Mouse (Mus musculus) left cerebral cortex, adult 11 months (tissue): ENCODE data around the gene Dop1a.

Experiments
- DNase-seq: peaks from one replicate; pipeline ENCODE4 v3.0.0; 2022; ENCODE audit warnings: low spot score

Gene Dop1a

DNA sequence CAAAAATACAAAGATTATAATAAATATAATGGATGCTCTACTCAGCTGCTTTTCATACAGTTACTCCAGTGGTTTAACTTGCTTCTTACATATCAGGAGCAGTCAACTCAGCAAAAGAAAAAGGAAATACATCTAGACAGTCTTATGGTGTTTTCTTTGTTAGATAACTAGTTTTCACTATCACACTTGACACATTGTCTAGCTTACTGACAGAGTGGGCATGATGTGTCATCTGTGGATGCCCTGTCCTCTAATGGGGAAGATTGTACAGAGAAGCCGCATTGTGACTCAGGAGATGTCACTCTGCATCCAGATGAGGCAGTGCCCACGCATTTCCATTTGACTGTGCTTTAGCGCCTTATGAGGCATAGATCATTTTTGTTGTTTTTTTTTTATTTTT is 32.1 kb downstream of the Dop1a start:
- DNase-seq, result no peak

- DNase-seq, result no peak
These were observed 40.5 kb downstream of the Dop1a start for GRCm38 (mm10) chr9:86507437-86507836.

- no peak for DNase-seq
These were observed 46.8 kb downstream of the Dop1a start for GRCm38 (mm10) chr9:86513733-86514132.

- no peak for DNase-seq
These were observed 47.4 kb downstream of the Dop1a start for GRCm38 (mm10) chr9:86514390-86514789.

GRCm38 (mm10) chr9:86514798-86515197 is 47.8 kb downstream of the Dop1a start:
- DNase-seq, result no peak

- DNase-seq, result no peak
These were observed 55.4 kb downstream of the Dop1a start for GRCm38 (mm10) chr9:86522335-86522734.

DNA sequence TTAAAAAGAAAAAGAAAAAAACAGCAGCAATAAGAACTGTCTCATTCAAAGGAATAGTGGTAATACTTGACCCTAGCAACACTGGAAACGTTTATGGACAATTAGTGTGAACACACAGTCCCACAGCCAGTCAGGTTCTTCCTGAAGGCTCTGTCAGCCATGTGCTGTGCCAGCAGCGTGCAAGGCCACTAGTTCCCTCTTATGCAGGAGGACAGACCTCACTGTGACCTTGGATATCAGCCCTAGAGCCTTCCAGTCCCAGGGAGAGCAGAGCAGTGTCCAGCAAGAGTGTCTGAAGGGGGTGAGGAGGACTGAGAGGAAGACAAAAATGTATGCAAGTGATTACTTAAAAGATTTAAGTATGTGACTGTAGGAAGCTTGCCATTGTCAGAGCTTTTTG is 58.6 kb downstream of the Dop1a start:
- DNase-seq, result no peak

GRCm38 (mm10) chr9:86534071-86534470 is 67.1 kb downstream of the Dop1a start:
- no peak for DNase-seq

DNA sequence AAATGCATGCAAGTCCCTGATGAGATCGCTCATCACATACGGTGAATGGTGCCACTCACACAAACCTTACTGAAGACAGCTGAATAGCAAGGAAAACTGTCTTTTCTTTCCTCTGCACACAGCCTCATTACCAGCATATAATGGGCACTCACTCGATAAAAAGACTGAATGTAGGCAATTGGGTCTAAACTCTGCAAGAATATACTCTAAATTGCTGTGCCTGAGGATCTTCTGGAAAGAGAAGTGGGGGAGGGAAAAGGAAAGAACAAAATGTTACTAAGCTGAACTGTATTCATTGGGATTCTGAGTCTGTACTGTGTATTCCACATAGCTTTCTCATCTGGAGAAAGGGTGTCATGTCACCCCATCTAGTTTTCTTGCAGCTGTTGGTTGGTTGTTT is 76.5 kb downstream of the Dop1a start:
- no peak for DNase-seq

GRCm38 (mm10) chr9:86544559-86544958 is 77.6 kb downstream of the Dop1a start:
- no peak for DNase-seq

- DNase-seq, result no peak
These were observed 82.7 kb downstream of the Dop1a start for GRCm38 (mm10) chr9:86549637-86550162.

DNA sequence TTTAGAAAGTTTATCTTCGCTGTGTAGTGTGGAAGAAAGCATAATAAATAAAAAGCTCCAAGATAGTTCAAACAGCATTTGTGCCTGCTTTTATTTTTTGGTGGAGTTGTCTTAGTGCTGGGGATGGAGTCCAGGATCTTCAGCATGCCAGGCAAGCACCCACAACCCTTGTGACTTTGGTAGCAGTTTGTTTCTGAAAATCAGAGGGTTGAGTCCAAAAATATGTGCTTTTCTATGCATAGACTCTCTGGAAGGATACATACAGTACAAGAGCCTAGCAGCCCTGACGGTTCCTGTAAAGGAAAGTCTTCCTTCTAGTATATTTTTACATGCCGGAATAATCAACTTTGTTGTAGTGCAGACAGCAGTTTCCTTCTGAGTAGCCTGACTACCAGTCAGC is 83.8 kb downstream of the Dop1a start:
- no peak for DNase-seq

DNA sequence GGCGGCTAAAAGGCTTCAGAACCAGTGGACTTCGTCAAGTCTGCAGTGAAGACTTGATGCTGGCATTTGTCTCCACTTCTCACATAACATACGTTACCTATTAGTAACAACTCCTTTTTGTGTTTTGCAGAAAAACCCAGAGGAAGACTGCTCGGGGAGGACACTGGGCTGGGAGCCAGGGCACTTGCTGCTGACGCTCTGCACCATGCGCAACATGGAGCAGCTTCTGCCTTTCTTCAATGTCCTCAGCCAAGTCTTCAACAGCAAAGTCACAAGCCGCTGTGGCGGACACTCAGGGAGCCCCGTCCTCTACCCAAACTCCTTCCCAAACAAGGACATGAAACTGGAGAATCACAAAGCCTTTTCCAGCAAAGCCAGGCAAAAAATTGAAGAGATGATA is 86.9 kb downstream of the Dop1a start:
- DNase-seq, result no peak

DNA sequence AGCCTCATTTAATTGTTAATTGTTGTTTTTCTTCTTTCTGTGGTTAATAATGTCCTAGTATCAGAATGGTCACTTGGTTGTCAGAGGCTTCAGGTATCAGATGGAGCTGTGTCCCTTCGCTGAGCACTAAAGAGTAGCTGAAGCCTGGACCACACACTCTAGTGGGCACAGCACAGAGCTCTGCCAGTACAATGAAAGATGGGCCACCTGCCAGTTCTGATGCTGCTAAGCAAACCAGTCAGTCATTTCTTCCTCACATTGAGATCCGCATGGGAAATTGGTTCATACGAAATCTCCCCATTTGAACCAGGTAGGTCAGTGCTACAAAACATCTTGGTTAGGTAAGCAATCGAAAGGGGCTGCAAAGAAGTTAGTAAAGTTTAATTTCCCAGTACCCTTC is 87.7 kb downstream of the Dop1a start:
- no peak for DNase-seq

- DNase-seq, result no peak
These were observed 93.6 kb downstream of the Dop1a start for GRCm38 (mm10) chr9:86560543-86560942.

- no peak for DNase-seq
These were observed 102.5 kb downstream of the Dop1a start for GRCm38 (mm10) chr9:86569314-86569910.

GRCm38 (mm10) chr9:86570261-86570890 is 103.4 kb downstream of the Dop1a start:
- no peak for DNase-seq

DNA sequence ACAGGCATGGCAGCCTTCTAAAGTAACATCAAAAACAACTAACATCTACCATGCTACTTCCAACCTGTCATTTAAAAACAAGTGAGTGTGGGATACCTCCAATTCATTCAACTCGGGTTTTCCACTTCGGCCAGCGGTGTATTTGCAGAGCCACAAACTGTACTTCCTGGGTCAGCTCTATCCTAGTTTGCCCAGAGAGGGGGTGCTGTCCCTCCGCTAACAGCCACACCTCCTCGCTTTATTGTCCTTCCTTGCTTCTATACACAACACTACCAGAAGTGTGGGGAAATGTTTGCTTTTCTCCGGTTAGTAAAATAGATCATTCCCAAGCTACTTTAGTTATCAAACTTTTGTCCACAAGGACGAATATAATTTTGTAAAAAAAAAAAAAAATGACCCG is 104.0 kb downstream of the Dop1a start:
- no peak for DNase-seq

DNA sequence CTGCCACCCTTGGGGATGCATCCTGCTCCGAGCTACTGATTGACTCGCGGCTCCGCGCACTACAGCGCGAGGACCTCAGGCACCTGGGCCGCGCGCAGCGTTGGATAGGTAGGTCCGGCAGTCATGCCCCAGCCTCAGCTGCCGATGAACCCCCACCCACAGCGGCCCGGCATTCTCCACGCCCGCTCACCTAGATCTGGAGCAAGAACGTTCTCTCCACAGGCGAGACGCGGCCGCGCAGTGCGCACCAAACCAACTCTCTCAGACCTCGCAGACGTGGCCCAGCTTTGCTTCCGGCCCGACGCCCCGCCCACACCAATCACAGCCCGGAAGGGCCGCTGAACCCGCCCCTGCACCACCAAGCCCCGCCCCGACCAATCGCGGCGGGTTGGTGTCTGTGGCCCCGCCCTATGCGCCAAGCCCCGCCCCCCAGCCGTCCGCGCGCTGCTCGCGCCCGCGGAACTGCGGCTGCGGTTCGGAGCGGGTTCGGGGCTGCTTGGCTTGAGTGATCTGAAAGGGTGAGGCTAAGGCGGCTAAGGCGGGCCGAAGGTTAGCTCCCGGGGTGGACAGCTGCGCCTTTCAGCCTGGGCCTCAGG is 104.7 kb downstream of the Dop1a start, which contains the start of the genes Pgm3 and Rwdd2a:
Gene Pgm3, minus strand, starts transcription at position 303 of the 596 bp plus-strand sequence.
Gene Rwdd2a, plus strand, starts transcription at position 452 of the 596 bp plus-strand sequence.
- peak; percentile 93 for DNase-seq

DNA sequence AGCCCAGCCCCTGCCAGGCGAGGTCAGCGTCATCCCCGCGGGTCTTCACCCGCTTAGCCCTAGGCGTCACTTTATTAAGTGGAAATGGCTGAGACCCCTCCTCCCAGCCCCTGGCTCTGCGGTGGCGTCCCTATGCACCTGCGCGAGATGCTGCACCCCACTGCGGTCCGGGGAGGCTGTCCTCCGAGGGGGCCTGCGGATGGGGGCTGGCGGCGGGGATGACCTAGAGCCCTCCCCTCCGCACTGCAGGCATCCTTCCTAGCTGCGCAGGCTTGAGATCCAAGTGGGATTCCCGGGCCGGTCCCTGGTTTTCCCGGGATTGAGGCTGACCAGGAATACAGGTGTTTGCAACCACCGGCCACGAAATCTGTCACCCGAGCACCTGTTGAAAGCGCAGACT is 105.2 kb downstream of the Dop1a start:
- DNase-seq, result no peak

- peak; percentile 75 for DNase-seq
These were observed 105.8 kb downstream of the Dop1a start for GRCm38 (mm10) chr9:86572636-86573291.

- DNase-seq, result no peak
These were observed 106.8 kb downstream of the Dop1a start for GRCm38 (mm10) chr9:86573616-86574303.
